Mouse (Mus musculus) hindbrain, embryonic 10.5 days (tissue): ENCODE measurements around the gene Rrnad1. TPM values are rescaled to one million over a fixed set of nuclear protein-coding genes. Genes with fewer than 3 reads are reported as not detected.

Source experiments
- DNase-seq: peaks from one replicate; pipeline ENCODE4 v3.0.0-alpha.2; 2017; ENCODE audit warnings: low spot score
- H3K27ac ChIP-seq: fragments of 300-500 bp; sonication (generic); 2 replicates; pipeline ENCODE4 v1.5.1; 2016; ENCODE audit warnings: mild to moderate bottlenecking, moderate library complexity
- H3K27me3 ChIP-seq: fragments of 300-500 bp; sonication (generic); 2 replicates; pipeline ENCODE4 v1.6.1; 2016; ENCODE audit warnings: mild to moderate bottlenecking; ENCODE audit not compliant: poor library complexity, insufficient read depth, severe bottlenecking
- H3K36me3 ChIP-seq: fragments of 300-500 bp; sonication (generic); 2 replicates; pipeline ENCODE4 v1.6.1; 2016; ENCODE audit warnings: mild to moderate bottlenecking, moderate library complexity
- H3K4me1 ChIP-seq: fragments of 300-500 bp; sonication (generic); replicated peaks from 2 replicates; pipeline ENCODE4 v1.6.1; 2016; ENCODE audit warnings: mild to moderate bottlenecking
- H3K4me3 ChIP-seq: fragments of 300-500 bp; sonication (generic); 2 replicates; pipeline ENCODE4 v1.5.1; 2016; ENCODE audit warnings: mild to moderate bottlenecking, moderate library complexity
- H3K9me3 ChIP-seq: fragments of 300-500 bp; sonication (generic); 2 replicates; pipeline ENCODE4 v1.6.1; 2016; ENCODE audit warnings: mild to moderate bottlenecking, moderate library complexity
- whole genome bisulfite sequencing: fragments of 180-500 bp; shearing (Covaris S2); methylation state at CpG from one replicate; pipeline ENCODE4 v1.1.7; 2016; 5-methylcytosine and 5-hydroxymethylcytosine counted together
- polyA plus RNA-seq: library from polyadenylated mRNA; unstranded; fragments of >200 nt; fragmentation: Nextera tagmentation; extraction: Ambion mirVana; gene quantifications from 2 replicates; pipeline ENCODE4 v1.2.1, GENCODE M21; 2016

The Rrnad1 gene
- polyA plus RNA-seq: 18.9 and 20.9 TPM in 2 replicates

GRCm38 (mm10) chr3:87930078-87930795 lies at the start of gene Rrnad1, which contains the start of gene Isg20l2:
Gene Rrnad1 (minus strand): TSS chr3:87930717.
Gene Isg20l2 (plus strand): TSS chr3:87930314.
- under 1% methylated on average over 78 of the region's 78 CpGs for WGBS
- Histone ChIP-seq H3K9me3 (no peaks in the 10 kb centered on the region), H3K4me1 (peaks cover 42% of the 10 kb centered on the region), H3K4me3 (peak within 1 kb of the TSS; percentile 75), H3K36me3 (peaks cover 69% of the 10 kb centered on the region), H3K27me3 (no peaks in the 10 kb centered on the region), H3K27ac (peak within 1 kb of the TSS; percentile 92)
- DNase-seq: peak; percentile 97

- no peaks in the 10 kb centered on the region for H3K9me3 ChIP-seq
- H3K27ac ChIP-seq: peak overlapping the region; percentile 94
- DNase-seq: no peak
- H3K4me3 ChIP-seq: peak overlapping the region; percentile 10; the same call in 1 of the 2 replicates
- 0 out of 2 replicates have a peak, but pooled peaks cover 3% of the 10 kb centered on the region for H3K27me3 ChIP-seq
- peaks cover 89% of the 10 kb centered on the region for H3K4me1 ChIP-seq
- 70% methylated on average over 3 of the region's 3 CpGs for WGBS
- H3K36me3 ChIP-seq: peaks cover 64% of the 10 kb centered on the region
Measured at GRCm38 (mm10) chr3:87980085-87980484, 49.6 kb upstream of the Rrnad1 start.

- no peaks in the 10 kb centered on the region for H3K9me3 ChIP-seq
- H3K4me1 ChIP-seq: peaks cover 89% of the 10 kb centered on the region
- H3K4me3 ChIP-seq: no peak overlapping the region
- 86% methylated on average over 5 of the region's 5 CpGs for WGBS
- H3K27ac ChIP-seq: peak overlapping the region; percentile 94
- peaks cover 69% of the 10 kb centered on the region for H3K36me3 ChIP-seq
- no peak for DNase-seq
- H3K27me3 ChIP-seq: 0 out of 2 replicates have a peak, but pooled peaks cover 3% of the 10 kb centered on the region
Measured at GRCm38 (mm10) chr3:87979493-87979892, 49.0 kb upstream of the Rrnad1 start.

- peak overlapping the region; percentile 87 for H3K4me3 ChIP-seq
- peak overlapping the region; percentile 95 for H3K27ac ChIP-seq
- peaks cover 63% of the 10 kb centered on the region for H3K36me3 ChIP-seq
- H3K27me3 ChIP-seq: 0 out of 2 replicates have a peak, but pooled peaks cover 3% of the 10 kb centered on the region
- WGBS: 7% methylated on average over 12 of the region's 12 CpGs
- H3K4me1 ChIP-seq: peaks cover 88% of the 10 kb centered on the region
- peak; percentile 90 for DNase-seq
- no peaks in the 10 kb centered on the region for H3K9me3 ChIP-seq
Measured at GRCm38 (mm10) chr3:87974381-87974987, 44.0 kb upstream of the Rrnad1 start.

GRCm38 (mm10) chr3:87973593-87974380 lies 43.3 kb upstream of the Rrnad1 start:
- Histone ChIP-seq H3K27me3 (0 out of 2 replicates have a peak, but pooled peaks cover 3% of the 10 kb centered on the region), H3K4me1 (peaks cover 81% of the 10 kb centered on the region), H3K36me3 (peaks cover 56% of the 10 kb centered on the region), H3K27ac (peak overlapping the region; percentile 95), H3K9me3 (no peaks in the 10 kb centered on the region), H3K4me3 (peak overlapping the region; percentile 87)
- 14% methylated on average over 14 of the region's 14 CpGs for WGBS
- no peak for DNase-seq

GRCm38 (mm10) chr3:87972776-87973175 lies 42.3 kb upstream of the Rrnad1 start:
- WGBS: 16% methylated on average over 5 of the region's 5 CpGs
- Histone ChIP-seq H3K4me1 (peaks cover 71% of the 10 kb centered on the region), H3K4me3 (peak overlapping the region; percentile 87), H3K36me3 (peaks cover 46% of the 10 kb centered on the region), H3K27ac (peak overlapping the region; percentile 95), H3K9me3 (no peaks in the 10 kb centered on the region), H3K27me3 (peaks cover 5% of the 10 kb centered on the region; the same call in 1 of the 2 replicates)
- peak; percentile 46 for DNase-seq

GRCm38 (mm10) chr3:87972203-87972664 lies 41.7 kb upstream of the Rrnad1 start:
- Histone ChIP-seq H3K9me3 (no peaks in the 10 kb centered on the region), H3K36me3 (peaks cover 41% of the 10 kb centered on the region), H3K4me3 (peak overlapping the region; percentile 87), H3K4me1 (peaks cover 66% of the 10 kb centered on the region), H3K27ac (peak overlapping the region; percentile 95), H3K27me3 (peaks cover 5% of the 10 kb centered on the region; the same call in 1 of the 2 replicates)
- 5% methylated on average over 8 of the region's 8 CpGs for WGBS
- peak; percentile 72 for DNase-seq

GRCm38 (mm10) chr3:87971489-87972202 lies 41.1 kb upstream of the Rrnad1 start:
- Histone ChIP-seq H3K4me3 (peak overlapping the region; percentile 87), H3K9me3 (no peaks in the 10 kb centered on the region), H3K4me1 (peaks cover 64% of the 10 kb centered on the region), H3K27ac (peak overlapping the region; percentile 95), H3K36me3 (peaks cover 35% of the 10 kb centered on the region), H3K27me3 (peaks cover 5% of the 10 kb centered on the region; the same call in 1 of the 2 replicates)
- DNase-seq: peak; percentile 51
- under 1% methylated on average over 60 of the region's 60 CpGs for WGBS

GRCm38 (mm10) chr3:87970939-87971488 lies 40.5 kb upstream of the Rrnad1 start, which contains the start of gene Nes:
Gene Nes (plus strand): TSS chr3:87971078.
- H3K4me1 ChIP-seq: peaks cover 64% of the 10 kb centered on the region

GRCm38 (mm10) chr3:87970184-87970938 lies 39.8 kb upstream of the Rrnad1 start:
- DNase-seq: peak; percentile 80
- H3K27ac ChIP-seq: peak overlapping the region; percentile 95
- peaks cover 22% of the 10 kb centered on the region for H3K36me3 ChIP-seq
- no peaks in the 10 kb centered on the region for H3K9me3 ChIP-seq
- peak overlapping the region; percentile 87 for H3K4me3 ChIP-seq
- under 1% methylated on average over 21 of the region's 21 CpGs for WGBS
- peaks cover 58% of the 10 kb centered on the region for H3K4me1 ChIP-seq
- peaks cover 5% of the 10 kb centered on the region; the same call in 1 of the 2 replicates for H3K27me3 ChIP-seq

More at GRCm38 (mm10) chr3:87970939-87971488, 40.5 kb upstream of the Rrnad1 start, which contains the start of gene Nes:
- WGBS: under 1% methylated on average over 44 of the region's 44 CpGs
- H3K9me3 ChIP-seq: no peaks in the 10 kb centered on the region
- peak; percentile 93 for DNase-seq
- H3K4me3 ChIP-seq: peak within 1 kb of the TSS; percentile 87
- H3K27ac ChIP-seq: peak within 1 kb of the TSS; percentile 95
- peaks cover 5% of the 10 kb centered on the region; the same call in 1 of the 2 replicates for H3K27me3 ChIP-seq
- H3K36me3 ChIP-seq: peaks cover 29% of the 10 kb centered on the region
